Mouse (Mus musculus): ENCODE measurements at regions not wholly inside any gene's neighbourhood (a gene's known extent, or its start where the extent isn't known, plus 50 kb on each side); places are given as distances from the start of the nearest gene placed in this dataset. TPM values are rescaled to one million over a fixed set of nuclear protein-coding genes. Genes with fewer than 3 reads are reported as not detected.

Small RNAs in the stretch of these regions (microRNA-seq; reads per million reads assigned to microRNA genes)
- not detected for gene Gm26469
